Mouse (Mus musculus) limb, embryonic 10.5 days (tissue): ENCODE data around the gene Ptprt. TPM values are rescaled to one million over a fixed set of nuclear protein-coding genes. Genes with fewer than 3 reads are reported as not detected.
A peak's percentile ranks its signal among the peaks of the same experiment; 100 is the strongest.

ENCODE experiments used
- DNase-seq: peaks from one replicate; pipeline ENCODE4 v3.0.0-alpha.2; 2017; ENCODE audit warnings: low spot score
- H3K27ac ChIP-seq: fragments of 300-500 bp; sonication (generic); 2 replicates; pipeline ENCODE4 v1.5.1; 2016; ENCODE audit warnings: mild to moderate bottlenecking
- H3K27me3 ChIP-seq: fragments of 300-500 bp; sonication (generic); 2 replicates; pipeline ENCODE4 v1.6.1; 2016; ENCODE audit warnings: low read depth, mild to moderate bottlenecking; ENCODE audit not compliant: poor library complexity, severe bottlenecking
- H3K36me3 ChIP-seq: fragments of 300-500 bp; sonication (generic); 2 replicates; pipeline ENCODE4 v1.6.1; 2016; ENCODE audit warnings: mild to moderate bottlenecking, moderate library complexity
- H3K4me1 ChIP-seq: fragments of 300-500 bp; sonication (generic); 2 replicates; pipeline ENCODE4 v1.6.1; 2016
- H3K4me3 ChIP-seq: fragments of 300-500 bp; sonication (generic); 2 replicates; pipeline ENCODE4 v1.5.1; 2016; ENCODE audit warnings: mild to moderate bottlenecking, moderate library complexity
- H3K9me3 ChIP-seq: fragments of 300-500 bp; sonication (generic); replicated peaks from 2 replicates; pipeline ENCODE4 v1.6.1; 2016; ENCODE audit warnings: mild to moderate bottlenecking
- WGBS: fragments of 180-500 bp; shearing (Covaris S2); methylation state at CpG from one replicate; pipeline ENCODE4 v1.1.7; 2016; 5-methylcytosine and 5-hydroxymethylcytosine counted together
- polyA plus RNA-seq: library from polyadenylated mRNA; unstranded; fragments of >200 nt; fragmentation: Nextera tagmentation; extraction: Ambion mirVana; gene quantifications from 2 replicates; pipeline ENCODE4 v1.2.1, GENCODE M21; 2016

Ptprt gene
- 0.93 and 1.0 TPM in 2 replicates for polyA plus RNA-seq

- Histone ChIP-seq H3K4me3 (peak within 1 kb of the TSS; percentile 67), H3K4me1 (peaks cover 64% of the 10 kb centered on the region), H3K9me3 (no peaks in the 10 kb centered on the region), H3K27me3 (peaks cover 73% of the 10 kb centered on the region), H3K36me3 (no peaks in the 10 kb centered on the region), H3K27ac (peak within 1 kb of the TSS; percentile 71)
- DNase-seq: no peak
- 4% methylated on average over 64 of the region's 73 CpGs for WGBS
These were observed at the start of gene Ptprt for GRCm38 (mm10) chr2:162660941-162661386. Gene Ptprt (minus strand): TSS chr2:162661147.

GRCm38 (mm10) chr2:162710443-162710842 lies 49.5 kb upstream of the Ptprt start:
- DNase-seq: no peak
- H3K27me3 ChIP-seq: no peaks in the 10 kb centered on the region
- peaks cover 5% of the 10 kb centered on the region; the same call in 1 of the 2 replicates for H3K4me1 ChIP-seq
- H3K36me3 ChIP-seq: no peaks in the 10 kb centered on the region
- 82% methylated on average over 2 of the region's 2 CpGs for WGBS
- H3K9me3 ChIP-seq: no peaks in the 10 kb centered on the region
- no peak overlapping the region for H3K4me3 ChIP-seq
- H3K27ac ChIP-seq: no peak overlapping the region

- Histone ChIP-seq H3K27me3 (no peaks in the 10 kb centered on the region), H3K4me1 (no peaks in the 10 kb centered on the region), H3K4me3 (no peak overlapping the region), H3K27ac (no peak overlapping the region), H3K36me3 (no peaks in the 10 kb centered on the region), H3K9me3 (no peaks in the 10 kb centered on the region)
- 89% methylated on average over 3 of the region's 3 CpGs for WGBS
- no peak for DNase-seq
These were observed 38.7 kb upstream of the Ptprt start for GRCm38 (mm10) chr2:162699691-162700090.

- no peaks in the 10 kb centered on the region for H3K4me1 ChIP-seq
- no peaks in the 10 kb centered on the region for H3K9me3 ChIP-seq
- no peaks in the 10 kb centered on the region for H3K36me3 ChIP-seq
- no peak for DNase-seq
- no peak overlapping the region for H3K4me3 ChIP-seq
- no peak overlapping the region for H3K27ac ChIP-seq
- H3K27me3 ChIP-seq: no peaks in the 10 kb centered on the region
These were observed 38.1 kb upstream of the Ptprt start for GRCm38 (mm10) chr2:162699036-162699435.

- Histone ChIP-seq H3K27ac (no peak overlapping the region), H3K4me3 (no peak overlapping the region), H3K9me3 (no peaks in the 10 kb centered on the region), H3K36me3 (no peaks in the 10 kb centered on the region), H3K27me3 (no peaks in the 10 kb centered on the region), H3K4me1 (no peaks in the 10 kb centered on the region)
- WGBS: 82% methylated on average over 8 of the region's 8 CpGs
- no peak for DNase-seq
These were observed 37.1 kb upstream of the Ptprt start for GRCm38 (mm10) chr2:162698068-162698467.

GRCm38 (mm10) chr2:162697151-162697550 lies 36.2 kb upstream of the Ptprt start:
- no peaks in the 10 kb centered on the region for H3K4me1 ChIP-seq
- no peaks in the 10 kb centered on the region for H3K27me3 ChIP-seq
- no peaks in the 10 kb centered on the region for H3K9me3 ChIP-seq
- WGBS: 82% methylated on average over 10 of the region's 10 CpGs
- H3K27ac ChIP-seq: no peak overlapping the region
- DNase-seq: no peak
- H3K4me3 ChIP-seq: no peak overlapping the region
- H3K36me3 ChIP-seq: no peaks in the 10 kb centered on the region

GRCm38 (mm10) chr2:162692143-162692542 lies 31.2 kb upstream of the Ptprt start:
- Histone ChIP-seq H3K27ac (no peak overlapping the region), H3K27me3 (no peaks in the 10 kb centered on the region), H3K36me3 (no peaks in the 10 kb centered on the region), H3K9me3 (no peaks in the 10 kb centered on the region), H3K4me1 (peaks cover 14% of the 10 kb centered on the region), H3K4me3 (no peak overlapping the region)
- WGBS: 98% methylated on average over 12 of the region's 12 CpGs
- no peak for DNase-seq

GRCm38 (mm10) chr2:162682674-162683073 lies 21.7 kb upstream of the Ptprt start:
- no peak overlapping the region for H3K27ac ChIP-seq
- H3K4me3 ChIP-seq: no peak overlapping the region
- no peaks in the 10 kb centered on the region for H3K9me3 ChIP-seq
- no peaks in the 10 kb centered on the region for H3K27me3 ChIP-seq
- 17% methylated on average over 6 of the region's 6 CpGs for WGBS
- H3K4me1 ChIP-seq: no peaks in the 10 kb centered on the region
- H3K36me3 ChIP-seq: no peaks in the 10 kb centered on the region
- DNase-seq: peak; percentile 44

GRCm38 (mm10) chr2:162662431-162662970 lies 1.6 kb upstream of the Ptprt start:
- DNase-seq: no peak
- no peak overlapping the region for H3K27ac ChIP-seq
- H3K4me3 ChIP-seq: no peak overlapping the region
- H3K36me3 ChIP-seq: no peaks in the 10 kb centered on the region
- WGBS: 9% methylated on average over 1 of the region's 1 CpGs
- no peaks in the 10 kb centered on the region for H3K9me3 ChIP-seq
- peaks cover 64% of the 10 kb centered on the region for H3K27me3 ChIP-seq
- H3K4me1 ChIP-seq: peaks cover 63% of the 10 kb centered on the region

- Histone ChIP-seq H3K27ac (no peak overlapping the region), H3K36me3 (no peaks in the 10 kb centered on the region), H3K27me3 (peaks cover 72% of the 10 kb centered on the region), H3K4me1 (peaks cover 64% of the 10 kb centered on the region), H3K4me3 (peak overlapping the region; percentile 67), H3K9me3 (no peaks in the 10 kb centered on the region)
- 10% methylated on average over 4 of the region's 4 CpGs for WGBS
- DNase-seq: peak; percentile 40
These were observed 786 bp upstream of the Ptprt start for GRCm38 (mm10) chr2:162661733-162662132.

GRCm38 (mm10) chr2:162660231-162660940 lies 561 bp downstream of the Ptprt start:
- Histone ChIP-seq H3K27ac (peak overlapping the region; percentile 71), H3K9me3 (no peaks in the 10 kb centered on the region), H3K4me1 (peaks cover 64% of the 10 kb centered on the region), H3K36me3 (no peaks in the 10 kb centered on the region), H3K27me3 (peaks cover 79% of the 10 kb centered on the region), H3K4me3 (peak overlapping the region; percentile 67)
- WGBS: 1% methylated on average over 44 of the region's 57 CpGs
- DNase-seq: peak; percentile 66

- under 1% methylated on average over 18 of the region's 18 CpGs for WGBS
- Histone ChIP-seq H3K27me3 (peaks cover 81% of the 10 kb centered on the region), H3K4me1 (peaks cover 62% of the 10 kb centered on the region), H3K36me3 (no peaks in the 10 kb centered on the region), H3K4me3 (peak overlapping the region; percentile 67), H3K9me3 (no peaks in the 10 kb centered on the region), H3K27ac (no peak overlapping the region)
- peak; percentile 95 for DNase-seq
These were observed 1.9 kb downstream of the Ptprt start for GRCm38 (mm10) chr2:162658997-162659396.

- Histone ChIP-seq H3K27ac (no peak overlapping the region), H3K27me3 (peaks cover 66% of the 10 kb centered on the region), H3K4me1 (peaks cover 47% of the 10 kb centered on the region), H3K36me3 (no peaks in the 10 kb centered on the region), H3K4me3 (no peak overlapping the region), H3K9me3 (no peaks in the 10 kb centered on the region)
- no peak for DNase-seq
- 56% methylated on average over 7 of the region's 7 CpGs for whole genome bisulfite sequencing
These were observed 3.4 kb downstream of the Ptprt start for GRCm38 (mm10) chr2:162657541-162657940.
